Mouse (Mus musculus): Measurements from ENCODE around the gene Slc12a7.

GRCm38 (mm10) chr13:73775786-73776185 is 42.9 kb downstream of the Slc12a7 start:
- TF ChIP-seq POLR2A (IDR thresholded peaks at IDR 0.05; ENCODE audit: control insufficient read depth, low read depth, low read length), result no peak
- no peak for TF ChIP-seq CTCF (IDR thresholded peaks at IDR 0.05; ENCODE audit: control insufficient read depth, insufficient read depth, insufficient replicate concordance, low read depth, low read length)

All from testis, adult 2 months (tissue).